Mouse (Mus musculus) c-Kit-negative CD71-positive TER-119-positive erythroid progenitor cells, embryonic 14.5 days (primary cell): Measurements from ENCODE around the gene Morc1.

ENCODE experiments used
- DNase-seq: peaks from one replicate; pipeline ENCODE4 v3.0.0-alpha.2; 2013; ENCODE audit warnings: low read depth, low spot score

Morc1 gene

DNA sequence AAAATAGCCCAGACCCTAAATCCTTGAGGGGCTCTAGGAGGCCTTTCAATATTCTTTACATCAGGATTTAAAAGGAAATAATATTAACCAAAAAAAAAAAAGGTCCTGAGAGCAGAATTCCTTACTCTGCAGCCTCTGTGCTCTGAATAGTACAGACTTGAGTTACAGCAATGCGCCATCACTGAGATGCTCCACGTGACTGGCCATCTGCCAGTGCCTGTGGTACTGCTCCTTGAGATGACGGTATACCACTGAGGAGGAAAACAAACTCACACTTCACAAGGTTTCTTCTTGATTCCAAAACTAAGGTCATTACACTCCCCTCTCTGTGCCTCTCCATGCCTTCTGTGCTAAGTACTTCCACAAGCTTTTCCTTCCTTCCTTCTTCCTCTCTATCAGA, 195.1 kb downstream of the Morc1 start:
- DNase-seq = no peak

- DNase-seq = no peak
Measured at GRCm38 (mm10) chr16:48627296-48627695, 196.3 kb downstream of the Morc1 start.

- DNase-seq = no peak
Measured at GRCm38 (mm10) chr16:48629710-48630109, 198.7 kb downstream of the Morc1 start.

DNA sequence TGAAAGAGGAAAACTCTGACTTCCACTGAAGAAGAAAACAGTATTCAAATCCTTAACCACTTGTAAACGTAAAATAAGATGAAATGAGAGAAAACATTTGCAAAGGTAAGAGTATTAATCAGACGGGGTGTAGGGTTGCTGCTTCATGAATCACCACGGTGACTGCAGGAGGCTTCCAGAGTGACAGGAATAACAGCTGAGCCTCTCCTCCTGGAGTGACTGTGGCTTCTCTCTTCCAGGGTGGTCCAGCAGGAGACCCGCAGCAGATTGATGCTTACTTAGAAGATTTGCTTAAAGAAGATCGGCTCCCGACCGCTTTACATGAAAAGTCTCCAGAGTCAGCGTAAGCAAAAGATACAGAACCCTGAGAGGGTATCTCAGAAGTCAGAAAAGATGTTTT, 199.4 kb downstream of the Morc1 start:
- no peak for DNase-seq

DNA sequence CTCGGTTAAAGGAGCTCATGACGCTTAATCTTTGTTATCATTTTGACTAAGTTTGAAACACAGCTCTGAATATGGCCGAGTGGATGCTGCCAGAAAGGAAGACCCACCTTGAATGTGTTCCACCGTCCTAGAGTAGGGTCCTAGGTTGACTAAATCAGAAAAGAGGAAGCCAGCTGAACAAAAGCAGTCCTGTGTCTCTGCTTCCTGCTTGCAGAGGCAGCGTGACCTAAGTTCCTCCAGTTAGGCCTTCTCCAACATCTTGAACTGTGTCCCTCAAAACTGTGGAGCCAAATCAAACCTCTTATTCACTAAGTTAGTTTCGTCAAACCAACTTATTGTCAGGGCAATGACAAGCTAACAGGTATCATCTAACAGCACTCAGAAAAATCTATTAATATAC, 201.3 kb downstream of the Morc1 start:
- no peak for DNase-seq

GRCm38 (mm10) chr16:48646246-48646645, 215.2 kb downstream of the Morc1 start:
- no peak for DNase-seq

DNA sequence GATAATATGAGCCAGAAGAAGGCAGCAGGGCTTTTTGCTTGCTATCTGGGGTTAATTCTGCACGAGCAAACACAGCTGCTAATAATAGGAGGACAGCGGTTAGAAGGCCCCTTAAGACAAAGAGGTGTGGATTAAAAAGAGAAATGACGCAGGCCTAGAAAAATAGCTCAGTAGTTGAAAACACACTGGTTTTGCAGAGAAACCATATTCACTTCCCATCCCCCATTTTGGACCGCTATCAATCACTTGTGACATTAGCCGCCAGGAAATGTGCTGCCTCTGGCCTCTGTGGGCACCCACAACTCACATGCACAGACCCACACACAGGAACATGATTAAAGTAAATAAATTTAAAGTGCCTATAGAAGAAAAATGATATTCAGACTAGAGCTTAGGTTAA, 240.7 kb downstream of the Morc1 start:
- DNase-seq = no peak

- DNase-seq = no peak
Measured at GRCm38 (mm10) chr16:48672664-48673063, 241.6 kb downstream of the Morc1 start.

GRCm38 (mm10) chr16:48675607-48676006, 244.6 kb downstream of the Morc1 start:
- DNase-seq = no peak

DNA sequence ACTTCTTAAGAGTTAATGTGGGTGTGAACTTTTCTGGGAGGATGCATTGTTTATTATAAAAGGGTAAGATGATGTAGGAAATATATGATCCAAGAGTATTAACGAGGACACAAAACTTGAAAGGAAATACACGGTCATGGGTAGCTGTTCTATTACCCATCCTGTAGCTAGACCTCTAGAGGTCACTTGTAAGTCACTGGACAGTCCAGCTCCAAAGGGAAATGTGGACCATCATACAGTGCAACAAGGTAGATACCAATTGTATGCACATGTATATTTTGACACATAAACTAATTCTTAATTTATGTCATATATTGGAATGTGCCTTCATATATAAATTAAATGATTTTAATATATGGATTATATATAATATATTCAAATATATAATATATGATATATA, 245.2 kb downstream of the Morc1 start:
- no peak for DNase-seq

DNA sequence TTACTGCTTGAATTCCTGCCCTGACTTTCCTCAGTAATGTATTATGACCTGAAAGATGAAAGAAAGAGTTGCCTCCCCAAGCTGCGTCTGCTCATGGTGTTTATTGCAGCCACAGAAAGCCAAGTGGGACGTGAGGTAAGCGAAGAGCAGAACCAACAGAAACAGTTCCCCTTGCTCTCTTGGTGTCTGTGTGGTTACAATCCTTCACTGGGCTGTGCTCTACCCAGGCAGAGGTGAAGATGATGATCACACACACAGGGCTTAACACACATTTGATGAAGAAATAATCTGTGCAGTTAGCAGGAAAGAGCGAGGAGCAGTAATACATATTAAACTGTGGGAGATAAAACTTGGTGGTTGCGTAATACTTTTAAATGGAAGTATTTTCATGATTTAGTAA, 246.3 kb downstream of the Morc1 start:
- no peak for DNase-seq

DNA sequence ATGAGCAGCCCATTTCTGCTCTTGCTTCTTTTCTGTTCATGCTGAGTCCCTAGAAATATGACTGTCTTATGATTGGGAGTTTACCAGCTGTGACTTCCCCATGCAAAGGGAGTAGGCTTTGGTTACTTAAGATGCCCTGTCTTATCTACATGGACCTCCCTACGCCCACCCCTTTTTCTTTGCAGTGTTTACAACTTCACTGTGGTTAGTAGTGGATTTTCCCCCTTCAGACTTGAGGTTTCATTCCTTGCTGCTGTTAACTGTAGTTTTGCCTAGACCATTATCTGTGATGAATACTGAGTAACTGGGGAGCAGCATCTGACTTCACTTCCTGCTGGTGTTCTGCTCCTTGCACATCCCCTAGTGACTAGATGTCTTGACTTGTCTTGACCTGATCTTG, 247.0 kb downstream of the Morc1 start:
- DNase-seq = no peak
